Mouse (Mus musculus) cerebellum, adult 18-20 months (tissue): Measurements from ENCODE around the gene Rbm26.

ENCODE experiments used
- DNase-seq, 2 experiments: peaks; one replicate each; pipeline ENCODE4 v3.0.0; 2021

The Rbm26 gene

GRCm38 (mm10) chr14:105177238-105177693 is at the start of gene Rbm26:
Gene Rbm26 (minus strand): TSS chr14:105177327.
- DNase-seq: peak; percentile 94 to 96

DNA sequence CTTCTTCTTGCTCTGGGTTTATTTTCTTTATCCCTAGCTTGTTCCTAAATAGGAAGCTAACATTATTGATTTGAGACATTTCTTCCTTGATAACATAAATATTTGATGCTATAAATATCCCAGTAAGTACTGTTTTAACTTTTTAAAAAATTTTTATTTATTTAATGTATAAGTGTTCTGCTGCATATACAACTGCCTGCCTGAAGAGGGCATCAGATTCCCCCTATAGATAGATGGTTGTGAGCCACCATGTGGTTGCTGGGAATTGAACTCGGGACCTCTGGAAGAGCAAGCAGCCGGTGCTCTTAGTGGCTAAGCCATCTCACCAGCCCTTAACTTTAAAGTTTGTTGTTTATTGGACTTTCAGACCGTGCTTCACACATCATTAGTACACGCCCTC is 48.7 kb upstream of the Rbm26 start:
- no peak for DNase-seq

GRCm38 (mm10) chr14:105222240-105222639 is 45.1 kb upstream of the Rbm26 start:
- DNase-seq: no peak

- no peak for DNase-seq
Observed at GRCm38 (mm10) chr14:105219525-105220376, 42.6 kb upstream of the Rbm26 start.

DNA sequence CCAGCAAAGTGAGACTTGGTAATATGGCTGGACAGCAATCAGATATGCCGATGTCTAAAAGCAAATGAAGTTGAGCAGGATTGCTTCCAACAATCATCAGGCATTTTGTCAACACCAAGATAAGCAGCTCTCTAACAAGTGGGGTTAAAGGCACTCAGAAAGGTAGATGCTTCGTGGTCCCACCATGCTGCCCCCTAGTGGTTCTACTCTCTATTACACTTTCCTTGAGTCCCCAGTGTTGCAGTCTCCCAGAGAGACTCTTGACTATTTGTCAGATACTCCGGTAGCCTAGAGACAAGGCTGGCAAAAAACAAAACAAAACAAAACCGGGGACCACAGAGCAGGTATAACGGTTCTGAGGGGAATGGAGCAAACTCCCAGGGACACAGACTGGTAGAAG is 21.3 kb upstream of the Rbm26 start:
- peak; percentile 16 to 39 for DNase-seq

DNA sequence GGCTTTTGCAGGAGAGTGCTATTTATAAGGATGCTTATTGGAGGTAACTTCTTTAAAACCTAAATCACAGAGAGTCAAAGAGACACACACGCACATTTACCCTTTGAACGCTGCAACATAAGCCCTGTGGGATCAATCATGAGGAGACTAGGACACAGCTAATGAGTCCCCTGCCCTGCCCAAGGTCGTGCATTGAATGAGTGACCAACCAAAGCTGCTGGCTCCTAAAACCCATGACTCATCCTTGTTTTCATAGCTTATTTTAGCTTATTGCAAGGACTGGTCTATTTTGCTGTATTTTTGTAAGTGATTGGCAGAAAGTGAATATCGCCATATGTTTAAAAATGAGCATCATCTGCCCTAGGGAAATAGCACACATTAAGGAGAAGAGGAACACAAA is 17.6 kb upstream of the Rbm26 start:
- no peak for DNase-seq

GRCm38 (mm10) chr14:105184866-105185265 is 7.7 kb upstream of the Rbm26 start:
- no peak for DNase-seq

GRCm38 (mm10) chr14:105182786-105183185 is 5.7 kb upstream of the Rbm26 start:
- DNase-seq: no peak

GRCm38 (mm10) chr14:105179733-105180132 is 2.6 kb upstream of the Rbm26 start:
- DNase-seq: no peak

- no peak for DNase-seq
Observed at GRCm38 (mm10) chr14:105178996-105179395, 1.9 kb upstream of the Rbm26 start.

DNA sequence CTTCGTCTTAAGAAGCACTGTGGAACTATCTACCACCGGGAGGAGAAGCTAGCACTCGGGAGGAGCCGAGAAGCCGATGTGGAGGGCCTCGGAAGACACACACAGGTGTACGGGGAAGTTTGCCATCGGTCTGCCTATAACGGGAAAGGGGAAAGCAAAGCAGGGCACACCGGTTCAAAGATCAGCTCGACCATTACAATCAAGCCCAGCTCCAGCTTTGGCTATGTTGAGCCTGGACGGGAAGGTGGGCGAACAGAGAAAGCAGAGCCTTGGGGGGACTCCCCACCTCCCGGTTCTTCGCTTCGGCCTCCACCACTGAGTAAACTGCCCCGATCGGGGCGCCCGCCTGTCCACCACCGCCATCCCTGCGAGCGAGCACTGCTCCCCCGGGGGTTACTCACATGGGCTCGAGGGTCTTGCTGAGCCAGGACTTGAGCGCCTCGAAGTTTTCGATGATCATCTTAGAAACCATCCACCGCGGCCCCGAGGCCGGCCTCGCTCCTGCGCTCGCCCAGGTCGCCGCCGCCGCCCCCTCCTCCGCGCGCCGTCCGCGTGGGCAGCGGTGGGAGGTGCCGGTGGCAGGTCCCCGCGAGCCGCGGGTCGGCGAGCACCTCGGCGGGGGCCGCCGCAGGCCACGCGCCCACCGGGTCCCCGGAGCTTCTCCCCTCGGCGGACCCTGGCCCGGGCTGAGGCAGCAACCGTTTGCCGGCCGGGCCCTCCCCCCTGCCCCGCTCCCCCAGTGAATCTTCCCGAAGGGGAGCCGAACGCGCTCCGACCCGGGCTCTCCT is 552 bp downstream of the Rbm26 start:
- peak in 1 of 2 experiments; percentile 70 for DNase-seq

DNA sequence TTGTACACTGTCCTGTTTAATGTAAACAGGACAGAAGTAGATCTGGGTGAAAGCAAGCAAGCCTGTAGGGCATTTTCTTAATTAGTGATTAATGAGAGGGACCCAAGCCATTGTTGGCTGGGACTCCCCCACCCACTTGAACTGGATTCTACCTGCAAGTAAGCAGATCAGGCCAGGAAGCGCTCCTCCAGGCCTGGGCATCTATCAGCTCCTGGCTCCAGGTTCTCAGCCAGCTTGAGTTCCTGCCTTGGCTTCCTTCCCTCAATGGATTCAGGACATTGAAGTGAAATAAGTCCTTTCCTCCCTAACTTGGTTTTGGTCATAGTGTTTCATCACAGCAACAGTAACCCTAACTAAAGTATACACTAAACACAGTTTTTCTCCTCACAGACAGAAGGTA is 9.9 kb downstream of the Rbm26 start:
- peak; percentile 47 to 49 for DNase-seq

DNA sequence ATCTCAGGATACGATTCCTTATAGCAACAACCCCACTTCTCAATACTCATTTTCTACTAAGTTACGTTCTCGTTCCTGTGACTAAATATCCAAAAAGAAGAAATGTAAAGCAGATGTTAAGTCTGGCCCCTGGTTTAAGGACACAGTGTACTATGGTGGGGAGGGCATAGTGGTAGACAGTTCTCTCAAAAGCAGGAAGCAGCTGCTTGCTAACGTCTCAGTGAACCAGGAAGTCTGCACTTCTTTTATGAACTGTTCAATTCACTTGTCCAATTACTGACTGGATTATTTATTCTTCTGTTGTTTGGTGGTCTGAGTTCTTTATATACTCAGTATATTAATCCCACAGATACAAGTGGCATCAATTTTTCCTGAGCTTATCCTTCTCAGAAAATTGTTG is 12.3 kb downstream of the Rbm26 start:
- DNase-seq: no peak

DNA sequence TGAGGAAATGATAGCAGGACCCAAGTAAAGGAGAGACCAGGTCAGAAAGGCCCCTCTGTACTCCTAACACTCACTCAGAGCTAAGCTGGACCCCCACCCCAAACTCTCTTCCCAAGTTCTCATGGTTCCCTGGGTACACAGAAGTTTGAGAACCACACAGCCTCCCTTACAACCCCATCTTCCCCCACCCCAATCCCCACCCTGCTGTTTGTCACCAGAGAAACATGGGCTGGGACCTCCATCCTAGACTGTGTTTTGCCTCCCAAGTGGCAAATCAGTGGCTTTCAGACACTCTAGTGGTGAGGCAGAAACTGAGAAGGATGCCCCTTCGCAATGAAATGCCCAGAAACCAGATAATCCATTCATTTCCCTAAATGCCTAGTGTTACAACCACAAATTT is 15.8 kb downstream of the Rbm26 start:
- DNase-seq: no peak

- DNase-seq: no peak
Observed at GRCm38 (mm10) chr14:105158526-105158925, 18.6 kb downstream of the Rbm26 start.

DNA sequence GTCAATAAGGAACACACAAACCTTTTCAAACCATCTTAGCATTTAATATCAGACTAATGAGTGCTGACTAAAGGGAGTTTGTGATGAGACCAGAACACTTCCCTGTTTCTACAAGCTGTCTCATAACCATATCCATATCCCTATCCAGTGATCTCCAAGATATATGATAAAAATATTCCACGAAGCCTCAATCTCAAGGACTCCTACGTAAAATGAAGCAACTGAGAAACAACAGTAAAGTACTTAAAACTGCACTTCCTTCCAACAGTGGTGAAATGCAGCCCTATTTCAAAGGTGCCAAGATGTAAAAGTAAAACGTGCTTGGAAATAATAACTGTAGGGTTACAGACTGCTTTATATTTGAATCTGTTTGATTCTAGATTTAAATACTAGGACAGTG is 43.1 kb downstream of the Rbm26 start:
- no peak for DNase-seq

DNA sequence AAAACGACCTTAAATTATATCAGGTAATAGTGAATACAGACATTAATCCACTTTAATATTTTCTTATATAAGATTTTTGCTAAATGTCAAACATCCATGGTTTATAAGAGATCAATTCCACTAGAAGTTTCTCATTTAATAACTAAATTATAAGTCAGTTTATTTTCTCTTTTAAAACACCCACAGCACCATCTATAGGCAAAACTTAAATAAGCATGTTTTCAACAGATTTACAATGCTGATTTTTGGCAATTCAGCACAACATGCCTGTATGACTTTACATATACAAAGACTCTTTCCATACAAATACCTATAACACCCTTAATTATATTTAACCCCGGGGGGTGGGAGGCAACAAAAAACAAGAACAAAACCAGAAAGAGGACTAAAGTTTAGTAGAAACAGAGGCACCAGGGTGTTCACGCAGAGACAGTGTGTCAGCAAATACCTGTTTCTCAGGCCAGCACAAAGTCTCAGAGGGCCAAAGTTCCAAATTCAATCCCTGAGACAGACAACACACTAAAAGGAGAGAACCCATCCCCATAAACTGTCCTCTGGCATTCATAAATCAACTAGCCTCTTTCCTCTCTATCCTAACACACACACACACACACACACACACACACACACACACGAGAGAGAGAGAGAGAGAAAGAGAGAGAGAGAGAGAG is 49.3 kb downstream of the Rbm26 start:
- DNase-seq: no peak

DNA sequence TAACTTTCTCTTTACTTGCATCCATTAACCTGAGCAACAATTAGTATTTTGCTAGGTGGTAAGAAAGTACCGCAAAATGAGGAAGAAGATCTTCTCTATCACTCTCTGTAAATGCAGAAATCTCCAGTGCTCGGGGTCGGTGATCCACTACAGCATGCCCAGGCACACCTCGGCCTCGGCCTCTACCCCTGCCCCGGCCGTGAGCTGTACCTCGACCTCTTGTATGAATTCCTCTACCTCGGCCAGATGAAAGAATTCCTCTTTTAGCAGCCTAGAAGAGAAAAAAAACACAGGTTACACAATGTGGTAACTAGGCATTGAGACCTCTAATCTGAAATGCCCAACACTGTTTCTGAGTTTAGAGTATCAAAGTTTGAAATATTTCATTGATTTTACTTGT is 52.6 kb downstream of the Rbm26 start:
- no peak for DNase-seq

- DNase-seq: no peak
Observed at GRCm38 (mm10) chr14:105115402-105115801, 61.7 kb downstream of the Rbm26 start.

DNA sequence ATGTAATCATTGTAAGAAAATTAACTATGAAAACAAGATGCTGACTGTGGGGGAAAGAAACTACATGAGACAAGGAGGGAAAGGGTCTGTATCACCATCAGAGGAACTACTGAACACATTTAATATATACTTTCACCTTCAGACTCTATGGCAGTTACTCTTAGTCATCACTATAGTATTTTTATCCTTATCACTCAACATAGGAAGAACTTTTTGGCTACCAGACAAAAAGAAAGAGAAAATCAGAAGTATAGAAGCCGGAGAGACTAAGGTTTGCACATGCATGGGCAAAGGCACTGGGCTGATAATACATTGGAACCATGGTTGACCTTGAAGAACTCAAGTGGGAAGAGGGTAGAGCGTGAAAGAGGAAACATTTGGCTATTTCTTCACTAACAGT is 70.9 kb downstream of the Rbm26 start:
- no peak for DNase-seq

DNA sequence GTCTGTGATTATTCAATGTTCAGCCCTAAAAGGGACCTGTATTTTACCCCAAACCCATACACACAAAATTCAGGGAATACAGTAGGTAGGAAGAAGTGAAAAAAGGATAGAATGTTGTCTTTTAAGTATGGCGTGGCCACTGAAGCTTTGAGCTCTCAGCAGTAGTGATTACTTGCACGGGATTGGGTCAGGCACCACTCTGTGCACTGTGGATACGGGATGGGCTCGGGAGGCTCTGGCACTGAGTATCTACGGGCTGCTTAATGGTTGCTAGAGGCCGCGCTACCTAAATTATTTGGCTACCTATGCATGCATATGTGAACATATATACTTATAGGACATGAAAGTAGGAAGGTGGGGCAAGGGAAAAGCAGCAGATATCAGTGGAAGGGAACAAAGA is 78.3 kb downstream of the Rbm26 start:
- DNase-seq: no peak

DNA sequence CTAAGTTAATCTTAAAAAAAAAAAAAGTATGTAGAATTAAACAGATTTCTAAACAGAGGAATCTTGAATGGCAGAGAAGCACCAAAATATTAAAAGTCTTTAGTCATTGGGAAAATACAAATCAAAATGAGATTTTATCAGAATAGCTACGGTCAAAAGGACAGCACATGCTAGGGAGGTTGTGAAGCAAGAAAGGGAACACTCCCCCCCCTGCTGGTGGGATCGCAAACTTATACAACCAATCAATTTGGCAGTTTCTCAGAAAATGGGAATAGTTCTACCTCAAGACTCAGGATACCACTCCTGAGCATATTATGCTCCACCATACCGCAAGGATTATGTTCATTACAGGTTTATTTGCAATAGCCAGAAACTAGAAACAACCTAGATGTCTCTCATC is 80.9 kb downstream of the Rbm26 start:
- DNase-seq: no peak

DNA sequence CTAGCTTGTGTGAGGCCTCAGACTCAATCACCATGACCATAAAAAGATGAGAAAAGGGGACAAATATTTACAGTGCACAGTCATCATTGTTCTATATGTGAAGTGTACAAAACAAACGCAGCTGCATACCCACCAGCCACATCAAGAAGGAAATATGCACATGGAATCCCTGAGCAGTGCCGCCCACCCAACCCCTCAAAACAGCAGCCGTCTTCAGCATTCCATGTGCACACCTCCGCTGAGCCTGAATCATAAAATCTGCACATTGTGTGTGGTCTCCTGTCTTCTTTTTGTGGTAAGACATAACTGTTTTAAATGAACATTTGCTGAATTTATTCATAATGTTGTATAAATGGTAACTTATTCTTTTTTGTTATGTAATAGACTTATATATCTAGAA is 90.1 kb downstream of the Rbm26 start:
- DNase-seq: no peak
